Mouse (Mus musculus) left cerebral cortex, adult 8-10 months (tissue): ENCODE data around the gene Bcl7c. TPM values are rescaled to one million over a fixed set of nuclear protein-coding genes. Genes with fewer than 3 reads are reported as not detected.

Experiments
- microRNA-seq, 2 experiments: library from miRNA; unstranded; fragments of <30 nt; microRNA quantifications; one replicate each; pipeline ENCODE4 v1.2.0; 2022
- total RNA-seq, 4 experiments: library from RNA; stranded (reverse); gene quantifications; 2 replicates each; pipeline ENCODE4 v1.2.4; 2022

Bcl7c gene
- total RNA-seq, 4 experiments from 2014 or later, result 31.4 to 49.5 (median 43.6) TPM

Small RNA genes lying within 50 kb of the gene (microRNA-seq; reads per million reads assigned to microRNA genes)
- gene Mir762, result 0 reads per million in 2 experiments

Other genes starting within 250 kb of the Bcl7c start
- 10 to 100 TPM; 29.6 to 35.2 (median 30.4) TPM for gene Prr14, start 249.3 kb downstream of the Bcl7c start, total RNA-seq
- gene Fbrs, start 229.7 kb downstream of the Bcl7c start, total RNA-seq, result 10 to 100 TPM; 47.1 to 55.2 (median 51.7) TPM
- gene Srcap, start 196.9 kb downstream of the Bcl7c start, total RNA-seq, result 100 to 1,000 TPM; 112 to 117 (median 115) TPM
- 10 to 100 TPM; 11.1 to 12.3 (median 11.5) TPM for gene Gm42715, start 189.3 kb downstream of the Bcl7c start, total RNA-seq
- gene Tmem265, start 147.5 kb downstream of the Bcl7c start, total RNA-seq, result 1 to 10 TPM in 2 of 4 experiments, under 1 TPM in 1, not detected in 1; 1.00 to 1.3 (median 1.0) TPM
- gene Phkg2, start 135.6 kb downstream of the Bcl7c start, total RNA-seq, result 10 to 100 TPM; 74.2 to 85.4 (median 81.9) TPM
- 10 to 100 TPM in 2 of 4 experiments, 1 to 10 TPM in 2; 7.4 to 10.5 (median 10.0) TPM for gene Ccdc189, start 120.3 kb downstream of the Bcl7c start, total RNA-seq
- 10 to 100 TPM; 57.1 to 68.5 (median 67.5) TPM for gene Rnf40, start 120.2 kb downstream of the Bcl7c start, total RNA-seq
- 10 to 100 TPM; 19.3 to 29.3 (median 21.9) TPM for gene Zfp629, start 93.1 kb downstream of the Bcl7c start, total RNA-seq
- 1 to 10 TPM; 3.1 to 6.9 (median 4.2) TPM for gene Ctf1, start 3.8 kb upstream of the Bcl7c start, total RNA-seq
- gene Ctf2, start 23.2 kb upstream of the Bcl7c start, total RNA-seq, result not detected
- gene Fbxl19, start 35.6 kb upstream of the Bcl7c start, total RNA-seq, result 10 to 100 TPM; 59.3 to 68.5 (median 63.5) TPM
- gene Orai3, start 60.9 kb upstream of the Bcl7c start, total RNA-seq, result 10 to 100 TPM; 18.0 to 22.2 (median 19.5) TPM
- gene Setd1a, start 67.7 kb upstream of the Bcl7c start, total RNA-seq, result 10 to 100 TPM; 44.7 to 48.4 (median 46.9) TPM
- gene Gm49388, start 76.7 kb upstream of the Bcl7c start, total RNA-seq, result 1 to 10 TPM; 3.9 to 6.2 (median 4.6) TPM
- 1 to 10 TPM; 4.2 to 9.7 (median 4.6) TPM for gene Hsd3b7, start 91.7 kb upstream of the Bcl7c start, total RNA-seq
- gene Stx4a, start 115.4 kb upstream of the Bcl7c start, total RNA-seq, result 10 to 100 TPM; 62.3 to 96.9 (median 71.2) TPM
- 100 to 1,000 TPM; 444 to 479 (median 451) TPM for gene Stx1b, start 115.6 kb upstream of the Bcl7c start, total RNA-seq
- gene Zfp646, start 167.3 kb upstream of the Bcl7c start, total RNA-seq, result 10 to 100 TPM; 29.9 to 32.8 (median 31.2) TPM
- 10 to 100 TPM; 22.7 to 25.3 (median 23.3) TPM for gene Zfp668, start 167.9 kb upstream of the Bcl7c start, total RNA-seq
- gene Prss53, start 182.0 kb upstream of the Bcl7c start, total RNA-seq, result 1 to 10 TPM in 3 of 4 experiments, under 1 TPM in 1; 0.78 to 2.1 (median 1.4) TPM
- not detected for gene Gm21974, start 186.5 kb upstream of the Bcl7c start, total RNA-seq
- 10 to 100 TPM; 18.5 to 31.2 (median 25.2) TPM for gene Vkorc1, start 186.7 kb upstream of the Bcl7c start, total RNA-seq
- gene Bckdk, start 195.1 kb upstream of the Bcl7c start, total RNA-seq, result 10 to 100 TPM; 39.4 to 47.5 (median 44.3) TPM
- gene Kat8, start 203.6 kb upstream of the Bcl7c start, total RNA-seq, result 10 to 100 TPM; 25.3 to 33.8 (median 27.6) TPM
- gene Prss8, start 221.2 kb upstream of the Bcl7c start, total RNA-seq, result under 1 TPM in 2 of 4 experiments, not detected in 2; 0.33 to 0.82 TPM
- 1 to 10 TPM; 6.2 to 9.2 (median 8.0) TPM for gene Prss36, start 237.8 kb upstream of the Bcl7c start, total RNA-seq